Mouse (Mus musculus): ENCODE measurements around the gene Abr.

The Abr gene

GRCm38 (mm10) chr11:76493811-76494274, 128.3 kb downstream of the Abr start:
- DNase-seq (ENCODE audit: low spot score): no peak

- no peak for DNase-seq (ENCODE audit: low spot score)
Observed at GRCm38 (mm10) chr11:76493167-76493566, 128.9 kb downstream of the Abr start.

GRCm38 (mm10) chr11:76491817-76492216, 130.3 kb downstream of the Abr start:
- DNase-seq (ENCODE audit: low spot score): no peak

- no peak for DNase-seq (ENCODE audit: low spot score)
Observed at GRCm38 (mm10) chr11:76489407-76489806, 132.7 kb downstream of the Abr start.

- DNase-seq (ENCODE audit: low spot score): no peak
Observed at GRCm38 (mm10) chr11:76487024-76487423, 135.1 kb downstream of the Abr start.

GRCm38 (mm10) chr11:76484033-76484432, 138.1 kb downstream of the Abr start:
- no peak for DNase-seq (ENCODE audit: low spot score)

- peak; percentile 86 for DNase-seq (ENCODE audit: low spot score)
Observed at GRCm38 (mm10) chr11:76483171-76483727, 138.9 kb downstream of the Abr start.

GRCm38 (mm10) chr11:76482697-76483096, 139.4 kb downstream of the Abr start:
- DNase-seq (ENCODE audit: low spot score): no peak

- peak; percentile 27 for DNase-seq (ENCODE audit: low spot score)
Observed at GRCm38 (mm10) chr11:76482183-76482582, 139.9 kb downstream of the Abr start.

- no peak for DNase-seq (ENCODE audit: low spot score)
Observed at GRCm38 (mm10) chr11:76479729-76480128, 142.4 kb downstream of the Abr start.

GRCm38 (mm10) chr11:76478676-76479655, 143.1 kb downstream of the Abr start:
- DNase-seq (ENCODE audit: low spot score): no peak

GRCm38 (mm10) chr11:76477095-76477525, 145.0 kb downstream of the Abr start:
- peak; percentile 73 for DNase-seq (ENCODE audit: low spot score)

GRCm38 (mm10) chr11:76476376-76477094, 145.6 kb downstream of the Abr start:
- DNase-seq (ENCODE audit: low spot score): no peak

GRCm38 (mm10) chr11:76472617-76473016, 149.5 kb downstream of the Abr start:
- DNase-seq (ENCODE audit: low spot score): no peak

- no peak for DNase-seq (ENCODE audit: low spot score)
Observed at GRCm38 (mm10) chr11:76469311-76469998, 152.7 kb downstream of the Abr start.

- DNase-seq (ENCODE audit: low spot score): no peak
Observed at GRCm38 (mm10) chr11:76468347-76468746, 153.8 kb downstream of the Abr start.

- DNase-seq (ENCODE audit: low spot score): no peak
Observed at GRCm38 (mm10) chr11:76467487-76468005, 154.6 kb downstream of the Abr start.

- DNase-seq (ENCODE audit: low spot score): no peak
Observed at GRCm38 (mm10) chr11:76467073-76467472, 155.0 kb downstream of the Abr start.

- no peak for DNase-seq (ENCODE audit: low spot score)
Observed at GRCm38 (mm10) chr11:76465879-76466278, 156.2 kb downstream of the Abr start.

- DNase-seq (ENCODE audit: low spot score): no peak
Observed at GRCm38 (mm10) chr11:76461696-76462095, 160.4 kb downstream of the Abr start.

GRCm38 (mm10) chr11:76461201-76461600, 160.9 kb downstream of the Abr start:
- DNase-seq (ENCODE audit: low spot score): no peak

- DNase-seq (ENCODE audit: low spot score): no peak
Observed at GRCm38 (mm10) chr11:76459489-76459888, 162.6 kb downstream of the Abr start.

Measured in yolk sac, embryonic 10.5 days (tissue).